Mouse (Mus musculus): ENCODE measurements around the gene Slc6a13. TPM values are rescaled to one million over a fixed set of nuclear protein-coding genes. Genes with fewer than 3 reads are reported as not detected.
"Not testable (repeated sequence)": the region's sequence is repeated elsewhere in the genome, so short reads cannot be mapped to it uniquely, and the experiment has no call there.

The Slc6a13 gene
- polyA plus RNA-seq, 1 experiment: 1.9 TPM

GRCm38 (mm10) chr6:121363061-121363460 is 63.0 kb downstream of the Slc6a13 start:
- TF ChIP-seq CTCF (IDR thresholded peaks at IDR 0.05; ENCODE audit: borderline replicate concordance, control insufficient read depth, extremely low read depth, insufficient read depth, low read length, poor library complexity) (no peak), POLR2A (IDR thresholded peaks at IDR 0.05; ENCODE audit: control insufficient read depth, extremely low read depth, insufficient read depth, low read length, poor library complexity) (no peak)
- Histone ChIP-seq H3K27me3 (ENCODE audit: control insufficient read depth, insufficient read depth, low read length) (no peaks in the 10 kb centered on the region), H3K4me1 (replicated peaks; ENCODE audit: control insufficient read depth, insufficient read depth, low read length) (no peaks in the 10 kb centered on the region), H3K4me3 (ENCODE audit: control insufficient read depth, insufficient read depth, low read length) (no peak overlapping the region), H3K27ac (ENCODE audit: control insufficient read depth, insufficient read depth, low read length) (no peak overlapping the region), H3K36me3 (ENCODE audit: control insufficient read depth, insufficient read depth, low read length) (no peaks in the 10 kb centered on the region)
- DNase-seq: no peak
- 88% methylated on average over 6 of the region's 6 CpGs for WGBS

DNA sequence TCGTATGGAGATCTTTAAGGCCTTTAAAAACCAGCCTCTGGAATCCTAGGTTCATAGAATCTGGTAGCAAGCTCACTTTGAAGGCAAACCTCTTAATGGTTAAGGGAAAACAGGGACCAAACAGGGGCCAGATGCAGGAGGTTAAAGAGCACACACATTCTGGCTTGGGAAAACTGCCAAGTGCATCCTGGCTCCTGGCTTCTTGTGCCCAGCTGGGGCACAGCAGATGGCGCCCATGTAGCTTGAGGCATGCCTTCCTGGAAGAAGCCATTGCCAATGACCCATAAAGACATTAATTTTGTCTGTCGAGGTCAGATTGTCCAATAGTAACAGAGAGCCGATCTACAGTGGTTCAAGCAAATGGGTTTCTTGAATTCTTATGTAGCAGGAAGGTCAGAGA is 63.9 kb downstream of the Slc6a13 start:
- Histone ChIP-seq H3K4me3 (ENCODE audit: control insufficient read depth, insufficient read depth, low read length) (no peak overlapping the region), H3K4me1 (replicated peaks; ENCODE audit: control insufficient read depth, insufficient read depth, low read length) (no peaks in the 10 kb centered on the region), H3K36me3 (ENCODE audit: control insufficient read depth, insufficient read depth, low read length) (no peaks in the 10 kb centered on the region), H3K27ac (ENCODE audit: control insufficient read depth, insufficient read depth, low read length) (no peak overlapping the region), H3K27me3 (ENCODE audit: control insufficient read depth, insufficient read depth, low read length) (no peaks in the 10 kb centered on the region)
- 91% methylated on average over 4 of the region's 4 CpGs for WGBS
- TF ChIP-seq CTCF (IDR thresholded peaks at IDR 0.05; ENCODE audit: borderline replicate concordance, control insufficient read depth, extremely low read depth, insufficient read depth, low read length, poor library complexity) (no peak), POLR2A (IDR thresholded peaks at IDR 0.05; ENCODE audit: control insufficient read depth, extremely low read depth, insufficient read depth, low read length, poor library complexity) (no peak)
- DNase-seq: no peak

GRCm38 (mm10) chr6:121366537-121366936 is 66.5 kb downstream of the Slc6a13 start:
- 6% methylated on average over 2 of the region's 2 CpGs for WGBS

GRCm38 (mm10) chr6:121367099-121367498 is 67.1 kb downstream of the Slc6a13 start:
- Histone ChIP-seq H3K36me3 (ENCODE audit: control insufficient read depth, insufficient read depth, low read length) (no peaks in the 10 kb centered on the region), H3K4me3 (ENCODE audit: control insufficient read depth, insufficient read depth, low read length) (no peak overlapping the region), H3K27ac (ENCODE audit: control insufficient read depth, insufficient read depth, low read length) (no peak overlapping the region), H3K4me1 (replicated peaks; ENCODE audit: control insufficient read depth, insufficient read depth, low read length) (no peaks in the 10 kb centered on the region), H3K27me3 (ENCODE audit: control insufficient read depth, insufficient read depth, low read length) (no peaks in the 10 kb centered on the region)
- DNase-seq: no peak
- 90% methylated on average over 3 of the region's 3 CpGs for WGBS
- TF ChIP-seq POLR2A (IDR thresholded peaks at IDR 0.05; ENCODE audit: control insufficient read depth, extremely low read depth, insufficient read depth, low read length, poor library complexity) (no peak), CTCF (IDR thresholded peaks at IDR 0.05; ENCODE audit: borderline replicate concordance, control insufficient read depth, extremely low read depth, insufficient read depth, low read length, poor library complexity) (no peak)

More at GRCm38 (mm10) chr6:121366537-121366936, 66.5 kb downstream of the Slc6a13 start:
- not testable (repeated sequence) for H3K27ac ChIP-seq (ENCODE audit: control insufficient read depth, insufficient read depth, low read length); H3K36me3 ChIP-seq (ENCODE audit: control insufficient read depth, insufficient read depth, low read length); H3K4me1 ChIP-seq (replicated peaks; ENCODE audit: control insufficient read depth, insufficient read depth, low read length); H3K4me3 ChIP-seq (ENCODE audit: control insufficient read depth, insufficient read depth, low read length); H3K27me3 ChIP-seq (ENCODE audit: control insufficient read depth, insufficient read depth, low read length)
- peak; percentile 23 for DNase-seq

GRCm38 (mm10) chr6:121371197-121371980 is 71.4 kb downstream of the Slc6a13 start:
- no peaks in the 10 kb centered on the region for H3K36me3 ChIP-seq (ENCODE audit: control insufficient read depth, insufficient read depth, low read length)
- no peaks in the 10 kb centered on the region for H3K4me1 ChIP-seq (replicated peaks; ENCODE audit: control insufficient read depth, insufficient read depth, low read length)
- 91% methylated on average over 10 of the region's 10 CpGs for WGBS
- no peak for DNase-seq
- H3K4me3 ChIP-seq (ENCODE audit: control insufficient read depth, insufficient read depth, low read length): no peak overlapping the region
- TF ChIP-seq POLR2A (IDR thresholded peaks at IDR 0.05; ENCODE audit: control insufficient read depth, extremely low read depth, insufficient read depth, low read length, poor library complexity) (no peak), CTCF (IDR thresholded peaks at IDR 0.05; ENCODE audit: borderline replicate concordance, control insufficient read depth, extremely low read depth, insufficient read depth, low read length, poor library complexity) (no peak)
- H3K27ac ChIP-seq (ENCODE audit: control insufficient read depth, insufficient read depth, low read length): no peak overlapping the region
- no peaks in the 10 kb centered on the region for H3K27me3 ChIP-seq (ENCODE audit: control insufficient read depth, insufficient read depth, low read length)

- TF ChIP-seq CTCF (IDR thresholded peaks at IDR 0.05; ENCODE audit: borderline replicate concordance, control insufficient read depth, extremely low read depth, insufficient read depth, low read length, poor library complexity) (no peak), POLR2A (IDR thresholded peaks at IDR 0.05; ENCODE audit: control insufficient read depth, extremely low read depth, insufficient read depth, low read length, poor library complexity) (no peak)
- DNase-seq: no peak
- Histone ChIP-seq H3K4me3 (ENCODE audit: control insufficient read depth, insufficient read depth, low read length) (no peak overlapping the region), H3K4me1 (replicated peaks; ENCODE audit: control insufficient read depth, insufficient read depth, low read length) (no peaks in the 10 kb centered on the region), H3K36me3 (ENCODE audit: control insufficient read depth, insufficient read depth, low read length) (no peaks in the 10 kb centered on the region), H3K27ac (ENCODE audit: control insufficient read depth, insufficient read depth, low read length) (no peak overlapping the region), H3K27me3 (ENCODE audit: control insufficient read depth, insufficient read depth, low read length) (no peaks in the 10 kb centered on the region)
- whole genome bisulfite sequencing: 85% methylated on average over 12 of the region's 12 CpGs
These were observed 76.1 kb downstream of the Slc6a13 start for GRCm38 (mm10) chr6:121376159-121376558.

DNA sequence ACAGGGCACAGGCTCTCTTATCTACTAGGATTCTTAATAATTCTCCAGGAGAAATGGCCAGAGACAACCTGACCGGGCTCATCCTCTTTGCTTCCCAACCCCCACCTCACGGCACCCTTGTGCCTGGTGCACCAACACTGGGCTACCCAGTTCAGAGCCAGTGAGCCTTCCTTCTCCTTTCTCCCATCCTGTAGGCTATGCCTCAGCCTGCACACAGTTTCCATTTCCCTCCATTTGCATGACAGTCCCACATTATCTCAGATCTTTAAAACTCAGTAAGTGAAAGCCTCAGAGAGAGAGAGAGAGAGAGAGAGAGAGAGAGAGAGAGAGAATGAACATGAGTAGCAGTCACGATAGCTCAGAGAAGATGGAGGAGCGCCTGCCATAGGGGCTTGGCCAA is 78.2 kb downstream of the Slc6a13 start:
- no peak for DNase-seq
- Histone ChIP-seq H3K27me3 (ENCODE audit: control insufficient read depth, insufficient read depth, low read length) (no peaks in the 10 kb centered on the region), H3K36me3 (ENCODE audit: control insufficient read depth, insufficient read depth, low read length) (no peaks in the 10 kb centered on the region), H3K4me1 (replicated peaks; ENCODE audit: control insufficient read depth, insufficient read depth, low read length) (no peaks in the 10 kb centered on the region), H3K4me3 (ENCODE audit: control insufficient read depth, insufficient read depth, low read length) (no peak overlapping the region), H3K27ac (ENCODE audit: control insufficient read depth, insufficient read depth, low read length) (no peak overlapping the region)
- 73% methylated on average over 4 of the region's 4 CpGs for WGBS
- no peak for TF ChIP-seq CTCF (IDR thresholded peaks at IDR 0.05; ENCODE audit: borderline replicate concordance, control insufficient read depth, extremely low read depth, insufficient read depth, low read length, poor library complexity)
- TF ChIP-seq POLR2A (IDR thresholded peaks at IDR 0.05; ENCODE audit: control insufficient read depth, extremely low read depth, insufficient read depth, low read length, poor library complexity): no peak

All from thymus, adult 2 months (tissue).